Mouse (Mus musculus) liver, postnatal 0 days (tissue): ENCODE measurements around the gene Map1s. TPM values are rescaled to one million over a fixed set of nuclear protein-coding genes. Genes with fewer than 3 reads are reported as not detected.
A peak's percentile ranks its signal among the peaks of the same experiment; 100 is the strongest.

Experiments
- ATAC-seq: fragments of 200-750 bp; cut with Nextera tagmentation; 2 replicates; pipeline ENCODE4 v1.8.0; 2017; ENCODE audit warnings: mild to moderate bottlenecking, moderate library complexity
- DNase-seq: peaks from one replicate; pipeline ENCODE4 v3.0.0-alpha.2; 2016
- H3K27ac ChIP-seq: fragments of 300-500 bp; sonication (generic); 2 replicates; pipeline ENCODE4 v1.5.1; 2014; ENCODE audit warnings: antibody characterized with exemption, moderate library complexity, mild to moderate bottlenecking, low read depth
- H3K27me3 ChIP-seq: fragments of 300-500 bp; sonication (generic); 2 replicates; pipeline ENCODE4 v1.6.1; 2014; ENCODE audit warnings: low read length, control low read depth, mixed read lengths; ENCODE audit not compliant: insufficient read depth
- H3K36me3 ChIP-seq: fragments of 300-500 bp; sonication (generic); replicated peaks from 2 replicates; pipeline ENCODE4 v1.6.1; 2014; ENCODE audit warnings: mild to moderate bottlenecking, control low read depth, low read length, moderate library complexity, mixed read lengths; ENCODE audit not compliant: insufficient read depth
- H3K4me1 ChIP-seq: fragments of 300-500 bp; sonication (generic); 2 replicates; pipeline ENCODE4 v1.6.1; 2014; ENCODE audit warnings: antibody characterized with exemption, mild to moderate bottlenecking, control low read depth; ENCODE audit not compliant: insufficient read depth
- H3K4me2 ChIP-seq: fragments of 300-500 bp; sonication (generic); 2 replicates; pipeline ENCODE4 v1.6.1; 2014; ENCODE audit warnings: low read depth, mild to moderate bottlenecking, low read length, moderate library complexity, mixed read lengths
- H3K4me3 ChIP-seq: fragments of 300-500 bp; sonication (generic); 2 replicates; pipeline ENCODE4 v1.5.1; 2014; ENCODE audit warnings: low read depth, low read length
- H3K9ac ChIP-seq: fragments of 300-500 bp; sonication (generic); replicated peaks from 2 replicates; pipeline ENCODE4 v1.6.1; 2014; ENCODE audit warnings: mild to moderate bottlenecking, moderate library complexity
- H3K9me3 ChIP-seq: fragments of 300-500 bp; sonication (generic); 2 replicates; pipeline ENCODE4 v1.6.1; 2016; ENCODE audit warnings: mild to moderate bottlenecking, control low read depth, low read length, mixed read lengths
- CTCF ChIP-seq: sonication (generic); IDR thresholded peaks from 2 replicates; pipeline ENCODE4 v1.5.1; 2016; ENCODE audit warnings: antibody characterized with exemption, low read depth
- EP300 ChIP-seq: IDR thresholded peaks from 2 replicates; pipeline ENCODE4 v1.6.1; 2016; ENCODE audit warnings: antibody characterized with exemption, low read depth, mild to moderate bottlenecking
- WGBS: fragments of 180-500 bp; shearing (Covaris S2); extraction: QIAGEN DNeasy Blood & Tissue Kit; methylation state at CpG from one replicate; pipeline ENCODE4 v1.1.7; 2014; ENCODE audit not compliant: insufficient replicate concordance; 5-methylcytosine and 5-hydroxymethylcytosine counted together
- polyA plus RNA-seq: library from polyadenylated mRNA; unstranded; fragments of >200 nt; fragmentation: Nextera tagmentation; extraction: Ambion mirVana; gene quantifications from 2 replicates; pipeline ENCODE4 v1.2.1, GENCODE M21; 2015

Map1s gene
- polyA plus RNA-seq, 1 experiment from 2014 or later = 8.7 TPM

- H3K4me1 ChIP-seq = peaks cover 48% of the 10 kb centered on the region
Measured at GRCm38 (mm10) chr8:70863956-70864711, 41.6 kb upstream of the Map1s start.

GRCm38 (mm10) chr8:70864712-70865221, 41.0 kb upstream of the Map1s start:
- DNase-seq = no peak
- peaks cover 42% of the 10 kb centered on the region for H3K27me3 ChIP-seq
- WGBS = 1% methylated on average over 24 of the region's 24 CpGs
- H3K4me3 ChIP-seq = peak overlapping the region; percentile 64
- TF ChIP-seq EP300 (no peak), CTCF (no peak)
- no peaks in the 10 kb centered on the region for H3K9me3 ChIP-seq
- H3K4me1 ChIP-seq = peaks cover 48% of the 10 kb centered on the region
- peak overlapping the region; percentile 57; the same call in 1 of the 2 replicates for H3K9ac ChIP-seq
- peaks cover 7% of the 10 kb centered on the region; the same call in 1 of the 2 replicates for H3K36me3 ChIP-seq
- H3K27ac ChIP-seq = no peak overlapping the region
- no peak for ATAC-seq
- peak overlapping the region; percentile 74 for H3K4me2 ChIP-seq

More at GRCm38 (mm10) chr8:70863956-70864711, 41.6 kb upstream of the Map1s start:
- ATAC-seq (no peak), DNase-seq (peak; percentile 17)
- Histone ChIP-seq H3K36me3 (peaks cover 7% of the 10 kb centered on the region; the same call in 1 of the 2 replicates), H3K9me3 (no peaks in the 10 kb centered on the region), H3K9ac (no peak overlapping the region), H3K27me3 (peaks cover 42% of the 10 kb centered on the region), H3K4me2 (peak overlapping the region; percentile 52), H3K27ac (no peak overlapping the region), H3K4me3 (peak overlapping the region; percentile 64)
- 2% methylated on average over 46 of the region's 46 CpGs for WGBS
- TF ChIP-seq EP300 (no peak), CTCF (no peak)

DNA sequence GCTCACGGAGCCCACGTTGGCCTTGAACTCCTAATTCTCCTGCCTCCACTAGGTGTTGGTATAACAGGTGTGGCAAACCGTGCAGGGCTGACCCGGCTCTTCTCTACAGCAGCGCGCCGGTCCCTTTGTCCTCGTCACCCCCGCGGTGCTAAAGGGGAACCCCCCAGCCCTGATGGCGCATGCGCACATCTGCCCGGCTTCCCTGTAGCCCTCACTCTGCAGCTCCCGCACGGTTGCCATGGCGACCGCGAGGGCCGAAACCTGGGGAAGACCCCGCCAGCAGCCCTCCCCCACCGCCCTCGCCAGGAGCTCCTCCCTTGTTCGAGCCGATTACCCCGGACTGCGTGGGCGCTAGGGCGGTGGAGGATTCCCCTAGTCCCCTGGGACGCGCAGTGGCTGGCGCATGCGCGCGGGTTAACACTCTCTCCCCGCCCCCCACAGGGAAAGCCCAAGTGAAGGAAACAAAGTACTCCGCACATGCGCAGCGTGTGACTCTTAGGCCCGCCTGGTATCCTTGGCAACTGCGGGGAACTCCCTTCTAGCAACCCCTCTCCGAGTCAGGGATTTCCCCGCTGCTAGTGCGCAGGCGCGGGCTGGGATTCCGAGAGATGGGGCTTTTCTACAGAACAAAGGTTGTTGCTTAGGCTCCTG, 40.3 kb upstream of the Map1s start:
- Histone ChIP-seq H3K36me3 (peaks cover 7% of the 10 kb centered on the region; the same call in 1 of the 2 replicates), H3K27ac (peak overlapping the region; percentile 36; the same call in 1 of the 2 replicates), H3K4me2 (peak overlapping the region; percentile 74), H3K4me3 (peak overlapping the region; percentile 64), H3K9ac (peak overlapping the region; percentile 57), H3K9me3 (no peaks in the 10 kb centered on the region), H3K4me1 (peaks cover 48% of the 10 kb centered on the region), H3K27me3 (peaks cover 42% of the 10 kb centered on the region)
- DNase-seq (peak; percentile 97), ATAC-seq (peak; percentile 92)
- under 1% methylated on average over 46 of the region's 46 CpGs for WGBS
- TF ChIP-seq CTCF (no peak), EP300 (no peak)

DNA sequence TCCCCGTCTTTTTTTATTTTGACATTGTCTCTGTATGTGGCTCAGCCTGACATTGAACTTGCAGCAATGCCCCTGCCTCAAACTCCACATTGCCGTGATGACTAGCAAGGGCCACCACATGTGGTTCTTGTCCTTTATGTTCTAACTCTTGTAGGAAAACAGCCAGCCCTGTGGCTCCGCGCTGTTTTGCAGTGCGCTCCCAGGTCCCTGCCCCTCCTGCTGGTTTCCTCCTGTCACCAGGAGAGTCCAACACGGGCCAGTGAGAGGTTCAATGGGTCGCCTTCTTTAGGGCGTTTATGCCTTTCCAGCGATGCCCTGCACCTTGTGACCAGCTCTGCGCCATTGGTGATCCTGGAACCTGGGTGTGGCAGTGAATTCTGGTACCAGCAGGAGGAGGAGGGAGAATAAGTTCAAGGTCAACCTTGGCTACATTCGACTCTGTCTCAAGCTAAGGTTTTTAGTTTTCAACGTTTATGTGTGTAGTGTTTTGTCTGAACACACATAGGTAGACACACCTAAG, 39.7 kb upstream of the Map1s start:
- 10% methylated on average over 12 of the region's 12 CpGs for WGBS
- peaks cover 48% of the 10 kb centered on the region for H3K4me1 ChIP-seq
- H3K9me3 ChIP-seq = no peaks in the 10 kb centered on the region
- peaks cover 7% of the 10 kb centered on the region; the same call in 1 of the 2 replicates for H3K36me3 ChIP-seq
- DNase-seq (no peak), ATAC-seq (peak; percentile 8)
- H3K27me3 ChIP-seq = peaks cover 42% of the 10 kb centered on the region
- TF ChIP-seq EP300 (no peak), CTCF (no peak)
- peak overlapping the region; percentile 64 for H3K4me3 ChIP-seq
- peak overlapping the region; percentile 74 for H3K4me2 ChIP-seq
- H3K27ac ChIP-seq = peak overlapping the region; percentile 36; the same call in 1 of the 2 replicates
- no peak overlapping the region for H3K9ac ChIP-seq

DNA sequence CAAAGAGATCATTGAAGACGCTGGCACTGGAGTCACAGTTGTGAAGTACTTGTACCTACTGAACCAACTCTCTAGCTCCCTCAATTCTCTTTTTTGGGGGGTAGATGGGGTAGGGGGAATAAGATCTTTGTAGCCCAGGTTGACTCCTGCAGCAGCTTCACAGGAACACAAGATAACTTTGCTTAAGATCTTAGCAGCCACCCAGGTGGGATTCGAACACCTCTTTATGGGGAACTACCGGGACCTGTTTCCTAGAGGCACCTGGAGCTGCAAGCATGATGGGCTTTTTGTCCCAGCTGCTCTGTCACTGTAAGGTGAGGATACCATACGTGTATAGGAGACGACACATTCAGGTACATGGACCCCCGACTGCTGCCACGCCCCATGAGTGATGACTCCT, 39.2 kb upstream of the Map1s start:
- Histone ChIP-seq H3K4me2 (no peak overlapping the region), H3K9ac (no peak overlapping the region), H3K36me3 (peaks cover 7% of the 10 kb centered on the region; the same call in 1 of the 2 replicates), H3K27me3 (peaks cover 37% of the 10 kb centered on the region), H3K4me3 (no peak overlapping the region), H3K27ac (no peak overlapping the region), H3K4me1 (peaks cover 48% of the 10 kb centered on the region), H3K9me3 (no peaks in the 10 kb centered on the region)
- no peak for ATAC-seq
- no peak for DNase-seq
- 81% methylated on average over 7 of the region's 7 CpGs for WGBS
- no peak for TF ChIP-seq CTCF
- no peak for TF ChIP-seq EP300
